Mouse (Mus musculus) bone marrow, adult 2 months (tissue): ENCODE measurements around the gene Zbtb25.

Experiments used
- CTCF ChIP-seq: fragments of 200-500 bp; IDR thresholded peaks from 2 replicates; pipeline ENCODE4 v1.5.1; 2011; ENCODE audit warnings: low read length, control low read depth; ENCODE audit not compliant: control insufficient read depth, insufficient read depth
- POLR2A ChIP-seq: fragments of 200-500 bp; IDR thresholded peaks from 2 replicates; pipeline ENCODE4 v1.6.1; 2011; ENCODE audit warnings: low read depth, mild to moderate bottlenecking, control low read depth, low read length, borderline replicate concordance; ENCODE audit not compliant: control insufficient read depth

GRCm38 (mm10) chr12:76388794-76389193, 19.4 kb upstream of the Zbtb25 start:
- TF ChIP-seq POLR2A (no peak), CTCF (no peak)
